Mouse (Mus musculus) kidney, adult 2 months (tissue): ENCODE measurements around the gene Tm9sf4.

Experiments used
- CTCF ChIP-seq: fragments of 200-500 bp; conservative IDR thresholded peaks from 2 replicates; pipeline ENCODE4 v1.5.1; 2011; ENCODE audit warnings: low read depth, mild to moderate bottlenecking, control low read depth, low read length, moderate library complexity, mixed read lengths; ENCODE audit not compliant: insufficient read depth, insufficient read length
- POLR2A ChIP-seq: fragments of 200-500 bp; IDR thresholded peaks from one replicate; pipeline ENCODE4 v1.6.1; 2011; ENCODE audit warnings: low read depth, low read length, control low read depth

- TF ChIP-seq POLR2A (no peak), CTCF (no peak)
Measured at GRCm38 (mm10) chr2:153222566-153222965, 61.5 kb downstream of the Tm9sf4 start.
